Mouse (Mus musculus): ENCODE measurements around the gene Tnfrsf18. TPM values are rescaled to one million over a fixed set of nuclear protein-coding genes. Genes with fewer than 3 reads are reported as not detected.

Tnfrsf18 gene
- total RNA-seq, 4 experiments from 2014 or later = 0.42 to 1.2 TPM; not detected in 2

DNA sequence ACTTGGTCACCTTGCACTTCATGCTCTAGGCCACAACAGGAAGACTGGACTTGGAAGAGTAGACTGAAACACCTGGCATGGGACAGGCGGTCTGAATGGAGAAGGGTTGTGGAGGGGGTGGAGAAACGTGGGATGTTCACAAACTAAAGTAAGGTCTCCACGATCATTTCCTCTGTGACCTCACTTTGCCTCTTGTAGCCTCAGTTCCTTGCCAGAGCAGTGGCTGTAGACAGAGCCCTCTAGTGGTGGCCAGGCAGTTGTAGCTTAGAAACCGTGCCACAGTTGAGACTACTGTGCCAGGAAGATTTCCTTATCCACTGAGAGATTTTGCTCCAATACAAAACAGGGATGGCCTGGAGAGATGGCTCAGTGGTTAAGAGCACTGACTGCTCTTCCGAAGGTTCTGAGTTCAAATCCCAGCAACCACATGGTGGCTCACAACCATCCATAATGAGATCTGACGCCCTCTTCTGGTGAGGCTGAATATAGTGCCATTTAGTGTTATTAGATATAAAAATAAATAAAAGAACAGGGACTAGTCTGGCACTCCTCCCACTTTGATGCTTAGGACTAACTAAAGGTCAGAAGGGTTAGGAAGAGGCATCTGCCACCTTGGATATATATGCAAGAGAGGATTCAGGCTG is 7.6 kb downstream of the Tnfrsf18 start:
- no peak for DNase-seq

DNA sequence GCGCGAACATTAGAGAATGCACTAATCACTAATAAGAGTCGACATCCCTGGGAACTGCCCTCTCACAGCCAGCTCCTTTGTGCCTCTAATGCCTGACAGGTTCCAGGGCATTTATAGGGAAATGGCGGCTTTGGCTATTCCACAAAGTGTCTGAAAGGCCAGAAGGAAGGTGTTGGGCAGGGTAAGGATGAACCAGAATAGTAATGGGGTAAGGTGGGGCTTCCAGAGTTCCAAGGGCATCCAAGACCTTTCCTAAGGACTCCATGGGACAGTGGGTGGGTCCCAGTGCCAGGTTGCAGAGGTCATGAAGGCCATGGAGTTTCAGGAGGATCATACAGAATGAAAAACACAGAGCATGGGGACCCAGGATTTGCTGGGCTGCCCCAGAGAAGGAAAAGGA is 8.3 kb downstream of the Tnfrsf18 start:
- no peak for DNase-seq

DNA sequence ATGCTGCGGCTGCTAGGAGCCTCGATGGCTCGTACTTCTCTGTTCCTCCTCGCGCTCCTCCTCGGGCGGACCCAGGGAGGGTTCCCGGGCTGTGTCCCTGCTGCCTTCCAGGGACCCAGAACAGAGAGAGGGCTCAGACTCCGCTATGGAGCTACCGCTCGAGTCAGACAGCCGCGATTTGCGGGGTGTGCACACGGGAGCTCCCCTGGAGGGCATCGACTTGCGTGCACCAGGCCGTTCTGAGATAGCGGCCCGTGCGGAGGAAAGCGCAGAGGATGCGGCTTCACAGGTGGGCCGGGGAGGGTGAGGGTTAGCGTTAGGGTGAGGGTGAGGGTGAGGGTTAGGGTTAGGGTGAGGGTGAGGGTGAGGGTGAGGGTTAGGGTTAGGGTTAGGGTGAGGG is 8.9 kb downstream of the Tnfrsf18 start:
- DNase-seq = no peak

DNA sequence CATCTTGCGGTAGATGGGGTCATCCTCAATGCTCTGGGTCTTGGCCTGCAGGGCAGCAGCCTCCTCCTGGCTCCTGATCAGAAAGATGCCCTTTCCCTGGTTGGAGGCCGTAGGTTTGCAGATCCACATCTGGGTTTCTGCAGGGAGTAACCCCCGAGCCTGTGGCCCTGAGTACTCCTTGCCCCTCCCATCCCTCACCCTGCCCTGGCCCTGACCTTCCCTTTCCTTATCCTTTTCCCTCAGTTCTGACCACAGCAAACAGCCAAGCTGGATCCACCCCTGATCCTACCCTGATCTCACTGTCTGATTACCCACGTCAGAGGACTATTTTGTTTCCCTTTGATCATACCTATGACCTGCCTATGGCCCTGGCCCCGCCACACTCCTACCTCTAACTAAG is 18.8 kb downstream of the Tnfrsf18 start:
- no peak for DNase-seq

DNA sequence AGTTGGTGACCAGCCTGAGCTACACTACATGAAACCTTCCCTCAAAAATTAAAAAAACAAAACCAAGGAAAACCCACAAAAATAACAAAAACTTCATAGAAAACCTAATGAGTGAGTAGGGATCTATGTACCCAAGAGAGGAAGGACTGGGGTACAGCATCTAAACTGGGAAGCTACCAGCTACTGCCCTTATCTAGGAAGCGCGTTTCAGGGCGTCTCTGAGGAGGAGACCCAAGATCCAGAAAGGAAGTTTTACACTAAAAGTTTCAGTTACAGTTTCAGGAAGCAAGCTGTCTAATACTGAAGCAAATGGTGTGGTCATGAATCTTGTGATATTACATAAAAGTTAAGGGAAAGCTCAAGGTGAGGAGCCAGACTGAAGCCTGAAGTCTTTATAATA is 23.8 kb downstream of the Tnfrsf18 start:
- DNase-seq = no peak

DNA sequence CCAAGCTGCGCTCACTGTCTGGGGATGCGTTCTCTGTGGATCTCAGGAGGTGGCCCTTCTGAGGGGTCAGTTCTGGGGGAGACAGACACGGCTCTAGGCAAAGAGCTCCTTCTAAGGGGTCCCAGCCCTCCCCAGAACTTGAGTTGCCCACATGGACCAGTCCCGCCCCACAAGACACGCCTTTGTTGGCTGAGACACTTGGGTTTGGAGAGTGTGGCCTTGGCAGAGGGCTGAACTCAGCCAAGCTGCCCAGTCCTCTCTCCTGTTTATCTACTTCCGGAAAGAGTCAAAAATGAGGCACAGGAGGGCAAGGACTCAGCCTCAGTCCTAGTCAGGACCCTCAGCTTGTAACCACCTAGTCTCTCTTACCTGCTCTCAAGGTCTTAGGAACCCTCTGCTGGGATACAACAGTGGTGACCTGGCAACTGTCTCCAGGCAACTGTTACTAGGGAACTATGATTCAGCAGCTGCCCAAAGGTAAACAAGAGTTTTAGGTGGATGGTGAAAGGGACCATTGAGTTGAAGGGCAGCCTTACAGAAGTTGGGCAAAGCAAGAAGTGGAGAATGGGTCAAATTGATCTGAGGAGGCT is 24.5 kb downstream of the Tnfrsf18 start:
- peak; percentile 69 for DNase-seq

DNA sequence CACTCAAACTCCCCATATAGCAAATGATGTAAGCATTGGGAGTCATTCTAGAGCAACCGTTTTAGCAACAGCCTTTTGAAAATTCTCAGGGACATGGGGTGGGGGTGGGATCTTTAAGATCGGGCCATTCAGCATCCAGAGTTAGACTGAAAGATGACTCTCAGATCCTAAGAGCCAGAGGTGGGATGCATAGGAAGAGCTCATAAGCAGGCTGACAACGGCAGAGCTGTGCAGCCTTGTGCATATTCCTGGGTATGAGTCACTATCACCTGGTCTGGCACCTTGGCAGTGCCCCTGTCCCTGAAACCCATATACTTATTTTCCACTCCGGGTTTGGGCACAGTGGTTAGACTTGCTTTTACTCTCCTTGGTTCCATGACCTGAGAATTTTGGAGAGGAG is 27.1 kb downstream of the Tnfrsf18 start:
- no peak for DNase-seq

DNA sequence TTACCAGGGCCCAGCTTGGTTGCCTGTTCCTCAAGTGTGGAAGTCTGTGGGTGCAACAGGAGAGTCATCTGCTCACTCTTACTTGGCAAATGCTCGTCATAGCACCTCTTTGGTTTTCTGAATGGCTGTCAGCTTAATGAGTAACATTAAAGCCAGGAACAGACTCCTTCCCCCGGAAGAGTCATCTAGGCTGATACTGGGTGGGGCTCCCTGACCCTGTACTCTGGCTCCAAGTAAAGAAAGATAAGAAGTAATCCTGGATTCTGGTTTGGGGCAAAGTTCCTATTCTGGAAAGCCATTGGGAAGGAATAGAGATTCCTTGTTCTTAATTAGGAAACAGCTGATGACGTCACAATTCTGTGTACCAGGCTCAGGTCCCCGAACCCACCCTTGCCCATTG is 28.2 kb downstream of the Tnfrsf18 start:
- no peak for DNase-seq

DNA sequence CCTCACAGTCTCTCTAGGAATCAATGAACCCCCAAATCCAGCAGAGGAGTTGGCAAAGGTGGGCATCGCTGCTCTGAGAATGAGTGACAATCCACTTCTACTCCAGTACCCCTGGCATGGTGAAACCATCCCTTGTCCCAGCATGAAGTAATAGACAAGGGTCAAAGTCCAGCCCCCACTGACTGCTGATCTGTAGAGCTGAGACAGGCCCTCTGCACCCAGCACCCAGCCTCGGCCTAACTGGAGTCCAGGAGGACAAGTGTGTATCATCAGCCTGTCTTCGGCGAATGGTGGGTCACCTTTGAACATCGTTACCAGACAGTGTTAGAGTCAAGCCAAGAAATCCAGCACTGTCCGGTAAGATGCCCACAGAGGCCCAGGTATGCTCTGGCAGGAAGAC is 28.6 kb downstream of the Tnfrsf18 start:
- DNase-seq = no peak

DNA sequence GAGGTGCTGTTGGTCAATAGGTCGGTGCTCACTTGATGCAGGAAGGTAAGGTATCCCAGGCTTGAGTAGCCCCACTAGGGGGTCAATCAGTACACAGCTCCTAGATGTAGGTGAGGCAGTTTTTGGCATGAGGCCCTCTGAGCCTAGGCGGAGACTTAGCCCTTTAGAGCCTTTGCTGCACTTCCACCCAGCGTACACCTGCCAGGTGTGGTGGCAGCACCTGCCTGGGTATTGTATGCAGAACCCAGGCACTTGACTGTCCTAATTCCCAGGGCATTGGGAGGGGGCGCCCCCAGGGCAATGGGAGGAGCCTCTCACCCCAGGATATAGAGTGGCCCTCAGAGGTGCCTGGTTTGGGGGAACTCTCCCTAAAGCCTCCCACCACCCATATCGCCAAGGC is 29.2 kb downstream of the Tnfrsf18 start:
- no peak for DNase-seq

DNA sequence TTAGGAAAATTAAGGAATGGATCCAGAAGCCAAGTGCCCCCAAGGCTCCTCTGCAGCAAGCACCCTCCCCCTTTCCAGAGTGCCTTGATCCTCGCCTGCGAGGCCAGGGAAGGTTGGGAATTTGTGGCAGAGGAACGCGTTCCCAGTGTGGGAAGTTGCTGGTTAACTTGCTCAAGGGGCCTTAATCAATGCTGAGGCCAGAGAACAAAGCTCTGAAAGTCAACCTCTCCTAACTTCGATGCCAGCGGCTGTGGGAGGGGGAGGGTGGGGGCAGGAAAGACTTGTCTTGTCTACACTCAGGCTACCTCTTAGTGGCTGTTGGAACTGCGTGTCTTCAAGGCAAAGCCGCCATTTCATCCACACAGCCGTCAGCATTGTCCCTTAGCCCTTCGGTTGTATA is 31.7 kb downstream of the Tnfrsf18 start:
- no peak for DNase-seq

DNA sequence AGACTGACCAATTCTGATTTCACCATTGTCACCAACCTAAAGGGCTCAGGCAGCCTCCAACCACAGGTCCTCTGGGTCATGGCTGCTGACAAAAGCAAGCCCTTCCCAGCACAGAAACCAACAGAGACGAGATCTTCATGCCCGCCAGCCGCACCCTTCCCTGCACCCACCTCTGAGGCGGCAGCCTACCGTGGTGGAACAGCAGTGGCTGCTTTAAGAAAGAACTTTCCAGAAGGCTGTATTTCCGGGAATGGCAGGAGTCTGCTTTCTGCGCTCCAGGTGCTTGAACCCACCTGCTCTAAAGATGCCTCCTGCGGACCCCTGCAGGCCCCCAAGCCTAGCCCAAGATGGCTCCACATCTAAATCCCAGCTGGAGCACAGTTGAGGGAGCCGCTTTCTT is 32.9 kb downstream of the Tnfrsf18 start:
- no peak for DNase-seq

DNA sequence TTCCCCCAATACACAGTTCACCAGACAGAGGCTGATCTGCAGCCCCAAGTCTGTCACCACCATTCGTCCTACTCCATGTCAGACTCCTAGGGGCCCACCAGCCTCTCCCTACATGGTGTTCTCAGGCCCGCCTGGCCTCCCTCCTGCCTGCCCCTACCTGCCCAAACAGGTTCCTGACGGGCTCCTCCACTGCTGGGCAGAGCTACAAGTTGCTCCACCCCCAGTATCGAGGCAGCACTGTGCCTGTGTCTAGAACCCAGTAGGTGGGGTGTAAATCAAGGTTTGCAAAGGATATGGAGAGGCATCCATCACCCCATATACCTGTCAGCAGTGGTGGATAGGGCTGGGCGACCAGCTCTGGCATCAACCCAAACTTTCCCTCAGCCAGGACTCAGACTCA is 33.3 kb downstream of the Tnfrsf18 start, which contains the start of gene Ttll10:
Gene Ttll10, minus strand, starts transcription at position 154 of the 400 bp plus-strand sequence.
- no peak for DNase-seq

DNA sequence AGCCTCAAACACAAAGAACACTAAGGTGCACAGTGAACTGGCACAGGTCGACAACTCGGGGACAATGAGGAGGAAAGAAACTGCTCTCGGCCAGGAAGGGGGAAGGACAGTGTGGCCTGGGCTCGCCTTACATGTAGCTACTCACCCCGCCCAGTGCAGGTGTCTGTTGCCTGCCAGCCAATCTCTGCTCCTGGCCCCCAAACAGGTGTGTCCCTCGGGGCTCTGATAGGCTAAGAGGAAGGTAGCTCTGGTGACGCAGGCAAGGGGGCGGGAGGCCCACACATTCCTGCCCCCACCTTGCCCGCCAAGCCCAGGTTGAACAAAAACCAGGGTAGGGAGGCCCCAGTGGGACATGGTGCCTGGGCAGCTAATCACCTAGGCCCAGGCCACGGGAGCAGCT is 33.7 kb downstream of the Tnfrsf18 start:
- DNase-seq = no peak

DNA sequence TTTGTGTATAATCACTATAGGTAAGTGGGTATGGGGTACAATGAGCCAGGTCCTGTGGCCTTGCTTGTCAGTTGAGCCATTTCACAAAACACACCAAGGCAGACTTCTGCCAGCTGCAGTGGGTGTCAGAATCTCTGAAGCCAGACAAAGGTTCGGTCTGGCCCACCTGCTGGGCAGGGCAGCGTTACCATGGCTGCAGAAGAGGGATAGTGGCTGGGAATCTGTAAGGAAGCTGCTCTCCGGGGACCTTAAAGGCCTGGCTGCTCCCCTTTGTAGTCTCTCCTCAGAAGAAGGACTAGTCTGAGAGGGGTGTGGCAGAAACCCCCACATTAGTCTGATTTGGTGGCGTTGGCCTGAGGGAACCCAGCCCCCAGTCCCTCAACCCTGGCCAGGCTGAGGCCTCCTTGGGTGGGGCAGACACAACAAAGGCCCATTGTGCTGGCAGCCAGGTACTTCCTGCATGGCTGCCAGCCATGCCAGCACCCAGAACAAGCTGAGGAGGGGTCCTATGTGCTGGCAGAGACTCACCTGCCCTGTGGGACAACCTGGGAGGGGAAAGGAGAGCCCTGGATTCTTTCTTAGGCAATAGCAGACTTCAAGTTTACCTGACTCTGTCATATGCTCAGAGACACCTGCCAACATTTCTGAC is 38.0 kb downstream of the Tnfrsf18 start:
- DNase-seq = no peak

DNA sequence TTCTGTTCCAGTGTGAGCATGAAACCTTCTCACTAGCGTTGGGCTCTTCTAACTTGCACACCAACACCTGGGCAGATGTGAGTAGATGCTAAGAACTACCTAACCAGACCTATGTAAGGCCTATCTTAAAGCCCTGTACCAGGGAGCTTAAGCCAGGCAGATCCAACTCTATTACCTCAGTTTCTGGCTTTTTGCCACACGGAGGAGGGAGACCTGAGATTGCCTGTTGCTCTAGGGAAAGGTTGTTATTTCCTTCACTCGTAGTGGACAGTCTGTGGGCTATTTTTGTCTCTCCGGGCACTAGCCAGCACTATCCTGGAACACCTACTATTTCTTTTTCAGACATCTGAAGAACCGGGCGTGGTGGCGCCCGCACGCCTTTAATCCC is 38.5 kb downstream of the Tnfrsf18 start:
- no peak for DNase-seq

DNA sequence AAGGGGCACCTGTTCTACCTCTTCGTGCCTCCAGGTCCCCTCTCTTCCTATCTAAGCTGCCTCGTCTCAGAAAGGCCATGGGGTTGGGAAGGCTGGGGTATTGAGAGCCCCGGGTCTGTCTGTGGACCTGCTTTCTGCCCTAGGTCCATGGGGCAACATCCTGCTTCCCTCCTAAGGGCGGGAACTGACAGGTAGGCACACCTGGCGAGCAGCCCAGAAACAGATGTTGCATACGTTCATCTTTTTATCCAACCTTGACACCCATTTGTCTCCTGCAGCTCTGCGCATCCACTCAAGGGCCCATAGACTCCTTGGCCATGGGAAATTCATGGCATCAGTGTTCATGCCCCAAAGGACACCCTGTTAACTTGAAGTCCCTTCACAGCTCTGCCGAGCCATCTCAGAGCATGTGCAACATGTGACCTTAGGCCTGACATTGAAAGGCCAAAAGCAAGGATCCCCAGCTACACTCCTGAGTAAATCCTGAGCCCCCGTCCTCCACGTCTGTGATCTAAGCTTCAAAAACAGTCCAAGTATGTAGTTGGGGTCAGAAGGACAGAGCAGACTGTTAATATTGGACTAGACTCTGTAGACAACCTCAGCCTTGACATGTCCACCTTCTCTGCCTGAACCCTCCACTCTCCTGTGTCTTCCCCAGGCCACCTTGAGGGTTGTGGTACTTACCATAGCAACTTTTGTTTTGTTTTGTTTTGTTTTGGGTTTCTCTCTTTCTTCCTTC is 39.4 kb downstream of the Tnfrsf18 start:
- no peak for DNase-seq

DNA sequence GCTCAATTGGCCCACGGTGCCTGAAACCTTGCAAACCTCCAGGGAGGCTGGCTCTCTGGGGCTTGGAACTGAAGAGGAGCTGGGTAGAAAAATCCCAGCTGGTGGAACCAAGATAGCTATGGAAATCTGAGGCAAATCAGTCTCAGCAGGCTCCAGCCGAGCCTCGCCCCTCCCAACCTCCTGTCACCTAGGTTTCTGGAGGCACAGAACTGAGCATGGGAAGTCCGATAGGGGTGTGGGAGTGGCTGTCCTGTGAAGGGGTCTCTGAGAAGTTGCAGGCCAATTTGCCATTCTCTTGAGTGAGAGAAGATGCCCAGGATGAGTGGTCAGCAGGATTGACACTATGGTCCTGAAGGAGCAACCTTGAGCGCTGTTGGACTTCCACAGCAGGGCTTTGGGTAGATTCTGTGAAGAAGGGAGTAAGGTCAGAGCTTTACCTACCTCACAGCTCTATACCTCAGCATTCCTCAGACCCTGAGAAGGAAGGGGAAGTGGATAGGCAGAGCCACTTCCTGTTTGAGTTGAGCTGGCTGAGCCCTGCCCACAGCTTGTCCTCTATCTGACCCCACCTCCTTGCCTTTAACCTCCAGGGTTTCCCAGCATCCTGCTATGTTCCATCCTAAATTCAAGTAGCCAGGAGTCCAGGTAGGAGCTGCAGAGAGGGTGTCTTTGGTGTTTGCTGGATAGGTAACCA is 41.4 kb downstream of the Tnfrsf18 start:
- DNase-seq = no peak

DNA sequence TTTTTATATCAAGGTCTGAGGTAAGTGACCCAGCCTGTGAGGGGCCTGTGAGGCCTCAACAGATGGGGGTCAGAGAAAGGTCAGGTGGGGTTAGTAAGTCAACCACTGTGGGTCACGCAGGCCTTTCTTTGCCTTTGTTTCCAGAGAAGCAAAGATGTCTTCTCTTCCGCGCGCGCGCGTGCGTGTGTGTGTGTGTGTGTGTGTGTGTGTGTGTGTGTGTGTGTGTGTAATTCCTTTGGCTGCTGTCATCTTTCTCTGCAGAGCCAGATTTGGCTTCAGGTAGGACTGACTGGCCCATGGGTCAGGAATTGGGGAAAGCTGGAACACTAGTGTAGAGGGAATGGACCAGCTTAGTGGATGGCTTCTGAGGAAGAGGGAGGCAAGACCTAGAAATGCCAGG is 43.7 kb downstream of the Tnfrsf18 start:
- DNase-seq = no peak

DNA sequence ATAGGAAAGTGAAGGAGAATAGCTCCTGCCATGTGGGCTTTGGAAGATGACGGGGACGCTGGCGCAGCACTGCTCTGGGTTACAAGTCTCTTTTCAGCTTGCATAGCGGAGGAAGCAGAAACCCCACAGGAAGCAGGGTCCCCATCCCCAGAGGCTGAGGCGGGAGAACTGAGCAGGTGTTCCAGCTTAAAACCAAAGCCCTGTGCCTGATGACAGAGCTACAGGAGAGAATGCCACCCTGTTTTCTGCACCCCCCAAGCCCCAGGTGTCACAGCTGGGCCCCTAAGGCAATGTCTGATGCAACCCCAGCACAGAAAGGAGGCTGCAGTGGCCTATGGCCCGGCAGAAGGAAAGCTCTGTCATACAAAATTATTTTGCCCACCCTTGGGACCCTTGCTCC is 44.3 kb downstream of the Tnfrsf18 start:
- no peak for DNase-seq

DNA sequence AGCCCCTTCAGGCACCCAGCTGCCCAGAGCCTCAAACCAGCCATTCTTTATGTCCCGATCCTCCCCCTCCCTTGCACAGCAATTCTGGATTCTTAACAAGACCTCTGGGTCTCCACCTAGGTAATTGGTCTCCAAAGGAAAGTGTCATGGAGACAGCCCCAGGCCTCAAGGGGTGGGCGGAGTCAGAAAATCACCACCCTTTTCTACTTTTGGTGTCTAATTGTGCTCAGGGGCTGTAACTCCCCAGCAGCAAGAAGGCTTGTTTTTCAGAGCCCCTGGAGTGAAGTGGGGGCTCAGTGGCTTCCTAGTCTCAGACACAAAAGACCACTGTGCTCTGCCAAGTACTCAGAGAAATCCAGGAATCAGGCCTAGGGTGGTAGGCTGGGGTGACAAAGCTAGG is 44.8 kb downstream of the Tnfrsf18 start:
- DNase-seq = no peak

DNA sequence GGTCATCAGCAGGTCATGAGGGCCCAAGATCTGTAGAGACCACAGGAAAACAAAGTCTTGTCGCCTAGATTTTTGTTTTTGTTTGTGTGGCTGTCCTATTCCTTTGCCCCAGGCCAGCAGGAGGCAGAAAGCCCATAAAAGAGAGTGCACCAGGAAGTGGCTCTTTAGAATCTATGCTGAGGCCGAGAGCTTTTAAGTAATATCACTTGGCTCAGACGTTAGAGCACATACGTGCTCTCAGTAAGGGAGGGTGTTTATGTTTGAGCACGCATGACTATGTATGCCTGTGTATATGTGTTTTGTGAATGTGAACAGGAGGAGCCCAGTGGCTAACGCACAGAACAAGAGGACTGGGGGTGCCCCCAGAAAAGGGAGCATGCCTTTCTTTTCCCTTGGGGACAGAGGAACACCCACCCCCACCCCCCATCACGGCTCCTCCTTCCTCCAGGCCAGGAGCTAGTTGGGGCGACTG is 51.0 kb downstream of the Tnfrsf18 start:
- DNase-seq = no peak

Data from adrenal gland, adult 8-10 months (tissue).